Mouse (Mus musculus) stomach, embryonic 14.5 days (tissue): ENCODE results near the gene Mptx2. TPM values are rescaled to one million over a fixed set of nuclear protein-coding genes. Genes with fewer than 3 reads are reported as not detected.

ENCODE experiments used
- ATAC-seq: fragments of 200-750 bp; cut with Nextera tagmentation; 2 replicates; pipeline ENCODE4 v1.8.0; 2017; ENCODE audit warnings: low read depth, moderate TSS enrichment; ENCODE audit not compliant: insufficient number of reproducible peaks, insufficient read depth, low FRiP score
- H3K27ac ChIP-seq: fragments of 300-500 bp; sonication (generic); 2 replicates; pipeline ENCODE4 v1.5.1; 2014; ENCODE audit warnings: mild to moderate bottlenecking, low read length, moderate library complexity, mixed read lengths
- H3K27me3 ChIP-seq: fragments of 300-500 bp; sonication (generic); 2 replicates; pipeline ENCODE4 v1.6.1; 2014; ENCODE audit warnings: low read length, control low read depth, mixed read lengths; ENCODE audit not compliant: control insufficient read depth, insufficient read depth
- H3K36me3 ChIP-seq: fragments of 300-500 bp; sonication (generic); 2 replicates; pipeline ENCODE4 v1.6.1; 2014; ENCODE audit warnings: mild to moderate bottlenecking, control low read depth, low read length, moderate library complexity, mixed read lengths; ENCODE audit not compliant: control insufficient read depth, insufficient read depth
- H3K4me1 ChIP-seq: fragments of 300-500 bp; sonication (generic); 2 replicates; pipeline ENCODE4 v1.6.1; 2014; ENCODE audit warnings: low read length, control low read depth, mixed read lengths; ENCODE audit not compliant: control insufficient read depth, insufficient read depth
- H3K4me2 ChIP-seq: fragments of 300-500 bp; sonication (generic); replicated peaks from 2 replicates; pipeline ENCODE4 v1.6.1; 2014; ENCODE audit warnings: low read depth, low read length, control low read depth
- H3K4me3 ChIP-seq: fragments of 300-500 bp; sonication (generic); 2 replicates; pipeline ENCODE4 v1.5.1; 2014; ENCODE audit warnings: low read depth, low read length, control low read depth
- H3K9ac ChIP-seq: fragments of 300-500 bp; sonication (generic); replicated peaks from 2 replicates; pipeline ENCODE4 v1.6.1; 2014; ENCODE audit warnings: low read depth, mild to moderate bottlenecking, control low read depth, low read length, moderate library complexity, mixed read lengths
- H3K9me3 ChIP-seq: fragments of 300-500 bp; sonication (generic); 2 replicates; pipeline ENCODE4 v1.6.1; 2016; ENCODE audit warnings: low read depth, low read length, control low read depth; ENCODE audit not compliant: control insufficient read depth
- WGBS: fragments of 180-500 bp; shearing (Covaris S2); extraction: QIAGEN DNeasy Blood & Tissue Kit; methylation state at CpG from one replicate; pipeline ENCODE4 v1.1.7; 2014; 5-methylcytosine and 5-hydroxymethylcytosine counted together
- polyA plus RNA-seq: library from polyadenylated mRNA; unstranded; fragments of >200 nt; fragmentation: Nextera tagmentation; extraction: Ambion mirVana; gene quantifications from 2 replicates; pipeline ENCODE4 v1.2.1, GENCODE M21; 2014

Mptx2 gene
- polyA plus RNA-seq, result not detected in 2 replicates

GRCm38 (mm10) chr1:173277677-173278076 lies at the start of gene Mptx2:
Mptx2 (minus strand) TSS chr1:173277777.
- H3K36me3 ChIP-seq, result no peaks in the 10 kb centered on the region
- H3K27ac ChIP-seq, result no peak within 1 kb of the TSS
- no peak within 1 kb of the TSS for H3K4me2 ChIP-seq
- H3K9me3 ChIP-seq, result no peaks in the 10 kb centered on the region
- H3K27me3 ChIP-seq, result no peaks in the 10 kb centered on the region
- no peak for ATAC-seq
- H3K4me1 ChIP-seq, result no peaks in the 10 kb centered on the region
- H3K9ac ChIP-seq, result no peak within 1 kb of the TSS
- WGBS, result 65% methylated on average over 3 of the region's 3 CpGs
- no peak within 1 kb of the TSS for H3K4me3 ChIP-seq

DNA sequence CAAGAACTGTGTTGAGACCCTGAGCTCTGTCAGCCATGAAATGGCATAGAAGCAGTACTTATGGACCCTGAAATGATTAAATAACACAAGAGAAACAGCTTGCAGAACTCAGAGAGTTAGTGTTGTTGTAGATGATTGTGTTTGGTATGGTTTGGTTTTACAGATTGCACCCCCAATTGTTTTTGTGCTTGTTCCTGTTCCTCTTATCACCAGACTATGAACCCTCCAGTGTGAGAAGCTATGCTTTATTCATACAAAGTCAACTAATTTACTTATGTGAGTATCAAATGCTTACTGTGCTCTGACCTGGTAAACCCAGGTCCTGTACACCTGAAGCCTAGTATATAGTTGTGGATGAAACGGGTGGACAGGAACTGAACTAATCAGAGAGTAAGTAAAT lies 49.0 kb upstream of the Mptx2 start:
- H3K36me3 ChIP-seq, result no peaks in the 10 kb centered on the region
- H3K9ac ChIP-seq, result no peak overlapping the region
- no peak overlapping the region for H3K4me2 ChIP-seq
- H3K4me1 ChIP-seq, result no peaks in the 10 kb centered on the region
- WGBS, result 62% methylated on average over 1 of the region's 1 CpGs
- H3K27me3 ChIP-seq, result no peaks in the 10 kb centered on the region
- no peak overlapping the region for H3K27ac ChIP-seq
- no peak overlapping the region for H3K4me3 ChIP-seq
- no peaks in the 10 kb centered on the region for H3K9me3 ChIP-seq
- no peak for ATAC-seq

DNA sequence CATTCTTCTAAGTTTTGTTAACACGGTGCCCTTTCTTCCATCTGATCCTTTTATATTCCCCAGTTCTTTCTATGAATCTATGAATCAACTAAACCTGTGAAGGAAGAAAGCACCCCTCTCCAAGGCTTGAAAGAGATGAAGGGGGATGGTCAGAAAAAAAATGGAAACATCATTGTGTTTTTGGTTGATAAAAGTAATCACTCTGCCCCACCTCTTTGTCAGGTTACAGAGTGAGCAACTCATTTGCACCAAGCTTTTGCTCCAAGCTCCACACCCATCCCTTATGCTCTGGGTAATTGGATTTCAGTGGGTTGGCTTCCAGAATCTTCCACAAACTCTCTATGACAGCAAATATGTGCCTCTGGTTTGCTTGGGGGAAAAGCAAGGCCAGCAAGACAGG lies 47.8 kb upstream of the Mptx2 start:
- Histone ChIP-seq H3K27me3 (no peaks in the 10 kb centered on the region), H3K4me2 (no peak overlapping the region), H3K36me3 (no peaks in the 10 kb centered on the region), H3K4me1 (no peaks in the 10 kb centered on the region), H3K27ac (no peak overlapping the region), H3K4me3 (no peak overlapping the region), H3K9me3 (no peaks in the 10 kb centered on the region), H3K9ac (no peak overlapping the region)
- no peak for ATAC-seq
- 94% methylated on average over 1 of the region's 1 CpGs for WGBS

DNA sequence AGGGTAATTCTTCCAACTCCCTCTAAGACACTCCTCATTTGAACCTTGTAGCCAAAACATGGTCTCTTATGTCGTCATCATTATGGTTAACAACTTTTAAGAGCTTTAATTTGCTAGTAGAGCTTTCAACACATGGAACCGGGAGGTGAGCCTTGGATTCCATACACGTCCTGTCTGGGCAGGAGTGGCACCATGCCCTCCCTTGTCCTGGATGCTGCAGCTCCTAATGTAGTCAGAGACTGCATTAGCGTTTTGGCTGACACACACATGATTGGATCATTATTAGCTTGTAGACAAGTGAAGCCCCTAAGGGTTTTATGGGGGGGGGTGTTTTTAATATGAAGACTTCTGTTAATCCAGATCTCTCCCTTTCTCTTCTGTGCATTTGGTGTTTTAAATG lies 47.4 kb upstream of the Mptx2 start:
- no peak for ATAC-seq
- Histone ChIP-seq H3K27me3 (no peaks in the 10 kb centered on the region), H3K4me2 (no peak overlapping the region), H3K27ac (no peak overlapping the region), H3K9ac (no peak overlapping the region), H3K4me3 (no peak overlapping the region), H3K36me3 (no peaks in the 10 kb centered on the region), H3K9me3 (no peaks in the 10 kb centered on the region), H3K4me1 (no peaks in the 10 kb centered on the region)
- 61% methylated on average over 4 of the region's 4 CpGs for WGBS

- H3K36me3 ChIP-seq, result no peaks in the 10 kb centered on the region
- H3K4me3 ChIP-seq, result no peak overlapping the region
- H3K27me3 ChIP-seq, result no peaks in the 10 kb centered on the region
- ATAC-seq, result no peak
- H3K9ac ChIP-seq, result no peak overlapping the region
- no peak overlapping the region for H3K4me2 ChIP-seq
- 34% methylated on average over 5 of the region's 5 CpGs for WGBS
- no peaks in the 10 kb centered on the region for H3K4me1 ChIP-seq
- no peaks in the 10 kb centered on the region for H3K9me3 ChIP-seq
- H3K27ac ChIP-seq, result no peak overlapping the region
Observed at GRCm38 (mm10) chr1:173323839-173324585, 46.4 kb upstream of the Mptx2 start.

DNA sequence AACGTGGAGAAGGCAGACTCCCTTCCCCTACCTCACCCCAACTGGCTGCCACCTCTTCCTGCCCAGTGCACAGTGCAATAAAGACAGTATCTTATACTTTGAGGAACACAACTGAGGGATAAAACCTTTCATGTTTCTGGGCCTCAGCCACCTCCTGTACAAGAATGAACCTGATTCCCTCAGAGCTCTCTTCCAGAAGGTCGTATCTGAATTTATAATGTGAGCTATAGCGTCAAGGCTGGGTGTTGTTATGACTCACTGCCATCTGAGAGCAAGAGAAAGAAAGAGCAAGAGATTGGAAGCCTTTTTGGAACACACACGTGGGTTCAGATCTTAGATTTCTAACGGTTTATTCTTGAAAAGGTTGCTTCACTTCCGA lies 44.7 kb upstream of the Mptx2 start:
- no peaks in the 10 kb centered on the region for H3K36me3 ChIP-seq
- no peak overlapping the region for H3K27ac ChIP-seq
- H3K4me2 ChIP-seq, result no peak overlapping the region
- H3K4me3 ChIP-seq, result no peak overlapping the region
- no peaks in the 10 kb centered on the region for H3K9me3 ChIP-seq
- WGBS, result 71% methylated on average over 6 of the region's 6 CpGs
- no peak overlapping the region for H3K9ac ChIP-seq
- H3K27me3 ChIP-seq, result no peaks in the 10 kb centered on the region
- no peak for ATAC-seq
- H3K4me1 ChIP-seq, result no peaks in the 10 kb centered on the region

- Histone ChIP-seq H3K27ac (no peak overlapping the region), H3K36me3 (no peaks in the 10 kb centered on the region), H3K4me1 (no peaks in the 10 kb centered on the region), H3K4me2 (no peak overlapping the region), H3K9me3 (no peaks in the 10 kb centered on the region), H3K9ac (no peak overlapping the region), H3K27me3 (no peaks in the 10 kb centered on the region), H3K4me3 (no peak overlapping the region)
- no peak for ATAC-seq
- WGBS, result 66% methylated on average over 8 of the region's 8 CpGs
Observed at GRCm38 (mm10) chr1:173321593-173322248, 44.1 kb upstream of the Mptx2 start.

DNA sequence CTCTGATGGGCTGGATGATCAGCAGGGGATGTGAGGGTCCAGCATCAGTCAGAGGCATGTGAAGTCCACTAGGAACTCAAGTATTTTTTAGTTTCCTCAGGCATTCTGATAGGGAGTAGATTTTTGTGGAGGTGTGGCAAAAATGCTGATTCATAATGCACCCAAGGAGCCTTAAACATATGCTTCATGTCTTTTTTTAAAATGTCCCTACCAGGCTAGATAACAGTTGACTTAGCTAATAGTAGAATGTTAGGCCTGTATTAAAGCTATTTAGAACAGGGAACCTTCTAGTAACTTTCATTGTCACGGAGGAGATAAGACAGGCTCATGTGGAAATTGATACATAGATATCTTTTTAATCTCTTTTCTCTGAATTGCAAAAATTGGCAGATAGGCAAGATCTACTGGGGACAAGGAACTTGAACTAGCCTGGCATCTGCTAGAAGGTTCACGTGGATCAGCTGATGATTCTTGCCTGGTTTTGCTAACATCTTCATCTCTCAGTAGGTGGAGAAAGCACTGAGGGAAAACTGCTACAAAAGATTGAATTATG lies 40.4 kb upstream of the Mptx2 start:
- Histone ChIP-seq H3K27me3 (no peaks in the 10 kb centered on the region), H3K4me3 (no peak overlapping the region), H3K9me3 (no peaks in the 10 kb centered on the region), H3K4me2 (no peak overlapping the region), H3K4me1 (no peaks in the 10 kb centered on the region), H3K36me3 (no peaks in the 10 kb centered on the region), H3K27ac (no peak overlapping the region), H3K9ac (no peak overlapping the region)
- 87% methylated on average over 2 of the region's 2 CpGs for WGBS
- no peak for ATAC-seq
